Mouse (Mus musculus) CH12.LX (cell line): ENCODE measurements at regions not wholly inside any gene's neighbourhood (a gene's known extent, or its start where the extent isn't known, plus 50 kb on each side); places are given as distances from the start of the nearest gene placed in this dataset.

Experiments
- CTCF ChIP-seq, 2 experiments: IDR thresholded peaks in 1 of 2; conservative IDR thresholded peaks in 1 of 2; 2 replicates each; pipeline ENCODE4 v1.5.1; 2011 to 2012; ENCODE audit warnings: low read depth in 2 of 2, low read length in 2 of 2, improper control_type of control experiment in 1 of 2, inconsistent platforms in 1 of 2, mild to moderate bottlenecking in 1 of 2, moderate library complexity in 1 of 2
- EP300 ChIP-seq: IDR thresholded peaks from 2 replicates; pipeline ENCODE4 v1.6.1; 2011; ENCODE audit warnings: low read length, improper control_type of control experiment
- ETS1 ChIP-seq: conservative IDR thresholded peaks from 2 replicates; pipeline ENCODE4 v1.6.1; 2012; ENCODE audit warnings: low read depth, mild to moderate bottlenecking, inconsistent platforms, low read length, improper control_type of control experiment, moderate library complexity
- KAT2A ChIP-seq: IDR thresholded peaks from 2 replicates; pipeline ENCODE4 v1.6.1; 2012; ENCODE audit warnings: low read length, improper control_type of control experiment, inconsistent platforms; ENCODE audit not compliant: insufficient replicate concordance
- MAFK ChIP-seq: IDR thresholded peaks from 2 replicates; pipeline ENCODE4 v1.6.1; 2011; ENCODE audit warnings: low read length, improper control_type of control experiment; ENCODE audit not compliant: insufficient replicate concordance
- MAX ChIP-seq: IDR thresholded peaks from 2 replicates; pipeline ENCODE4 v1.6.1; 2011; ENCODE audit warnings: low read length, improper control_type of control experiment
- NELFE ChIP-seq: IDR thresholded peaks from 2 replicates; pipeline ENCODE4 v1.6.1; 2011; ENCODE audit warnings: low read depth, low read length, improper control_type of control experiment
- POLR2A ChIP-seq: IDR thresholded peaks from 2 replicates; pipeline ENCODE4 v1.6.1; 2011; ENCODE audit warnings: low read depth, mild to moderate bottlenecking, improper control_type of control experiment, low read length
- POLR2AphosphoS2 ChIP-seq: IDR thresholded peaks from 2 replicates; pipeline ENCODE4 v1.6.1; 2011; ENCODE audit warnings: low read depth, low read length, improper control_type of control experiment
- RCOR1 ChIP-seq: conservative IDR thresholded peaks from 2 replicates; pipeline ENCODE4 v1.6.1; 2012; ENCODE audit warnings: low read depth, mild to moderate bottlenecking, inconsistent platforms, low read length, improper control_type of control experiment
- SMC3 ChIP-seq: IDR thresholded peaks from 2 replicates; pipeline ENCODE4 v1.6.1; 2011; ENCODE audit warnings: low read depth, low read length, improper control_type of control experiment
- USF1 ChIP-seq: IDR thresholded peaks from 2 replicates; pipeline ENCODE4 v1.6.1; 2014; ENCODE audit warnings: low read depth, mild to moderate bottlenecking, inconsistent platforms, low read length, improper control_type of control experiment
- ZC3H11A ChIP-seq: IDR thresholded peaks from 2 replicates; pipeline ENCODE4 v1.6.1; 2012; ENCODE audit warnings: low read depth, mild to moderate bottlenecking, inconsistent platforms, low read length, improper control_type of control experiment

DNA sequence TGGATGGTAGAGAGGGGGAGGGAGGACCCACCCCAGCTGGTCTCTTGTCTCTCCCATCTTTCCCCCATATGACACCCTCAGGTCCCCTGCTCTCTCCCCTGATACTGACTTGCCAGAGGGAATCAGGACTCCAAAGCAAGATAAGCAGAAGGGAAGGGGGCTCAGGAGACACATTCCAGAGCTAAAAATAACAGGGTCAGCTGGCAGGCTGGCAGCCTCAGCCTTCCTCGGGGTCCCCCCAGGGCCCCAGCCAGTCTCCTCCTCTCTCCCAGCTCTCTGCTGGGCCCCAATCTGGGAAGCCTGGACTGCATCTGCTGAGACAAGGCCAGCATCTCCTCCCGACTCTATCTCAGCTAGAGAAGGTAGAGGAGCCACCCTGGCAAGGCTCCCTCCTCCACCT is 66.4 kb downstream of the Irf2bpl start:
- TF ChIP-seq ETS1 (no peak), CTCF (conservative IDR thresholded peaks at IDR 0.05 in 1 of 2, IDR thresholded peaks at IDR 0.05 in 1 of 2; ENCODE audit: low read depth in 2 of 2, low read length in 2 of 2) (no peak), SMC3 (no peak), POLR2A (no peak), POLR2AphosphoS2 (no peak), USF1 (no peak), EP300 (no peak), RCOR1 (no peak), KAT2A (no peak), MAFK (no peak), ZC3H11A (no peak), MAX (no peak), NELFE (no peak)
